Mouse (Mus musculus): ENCODE measurements around the gene Ube2n. TPM values are rescaled to one million over a fixed set of nuclear protein-coding genes. Genes with fewer than 3 reads are reported as not detected.

Gene Ube2n
- polyA plus RNA-seq, 1 experiment = 200 TPM

DNA sequence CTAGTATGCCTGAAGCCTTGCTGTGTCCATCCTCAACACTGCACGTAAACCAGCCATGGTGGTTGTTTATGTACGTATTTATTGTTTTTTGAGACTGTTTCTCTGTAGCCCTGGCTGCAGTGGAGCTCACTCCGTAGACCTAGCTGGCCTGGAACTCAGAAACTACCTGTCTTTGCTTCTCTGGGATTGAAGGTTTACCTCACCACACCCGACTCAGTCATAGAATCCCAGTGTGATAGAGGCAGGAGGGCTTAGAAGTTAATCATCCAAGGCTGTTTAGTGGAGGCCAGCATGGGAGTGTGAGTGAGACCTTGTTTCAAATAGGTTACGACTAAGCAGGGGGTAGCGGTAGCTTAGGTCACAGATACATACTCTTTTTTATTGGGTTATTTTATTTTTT, 2.7 kb downstream of the Ube2n start:
- Histone ChIP-seq H3K27ac (ENCODE audit: insufficient read depth, low read length) (no peak overlapping the region), H3K4me1 (ENCODE audit: control insufficient read depth, insufficient read depth, low read length) (peaks cover 5% of the 10 kb centered on the region), H3K4me3 (ENCODE audit: insufficient read depth, low read length) (no peak overlapping the region)
- no peak for TF ChIP-seq CTCF (IDR thresholded peaks at IDR 0.05; ENCODE audit: borderline replicate concordance, insufficient read depth, low read length)
- no peak for TF ChIP-seq POLR2A (IDR thresholded peaks at IDR 0.05; ENCODE audit: low read depth, low read length)

DNA sequence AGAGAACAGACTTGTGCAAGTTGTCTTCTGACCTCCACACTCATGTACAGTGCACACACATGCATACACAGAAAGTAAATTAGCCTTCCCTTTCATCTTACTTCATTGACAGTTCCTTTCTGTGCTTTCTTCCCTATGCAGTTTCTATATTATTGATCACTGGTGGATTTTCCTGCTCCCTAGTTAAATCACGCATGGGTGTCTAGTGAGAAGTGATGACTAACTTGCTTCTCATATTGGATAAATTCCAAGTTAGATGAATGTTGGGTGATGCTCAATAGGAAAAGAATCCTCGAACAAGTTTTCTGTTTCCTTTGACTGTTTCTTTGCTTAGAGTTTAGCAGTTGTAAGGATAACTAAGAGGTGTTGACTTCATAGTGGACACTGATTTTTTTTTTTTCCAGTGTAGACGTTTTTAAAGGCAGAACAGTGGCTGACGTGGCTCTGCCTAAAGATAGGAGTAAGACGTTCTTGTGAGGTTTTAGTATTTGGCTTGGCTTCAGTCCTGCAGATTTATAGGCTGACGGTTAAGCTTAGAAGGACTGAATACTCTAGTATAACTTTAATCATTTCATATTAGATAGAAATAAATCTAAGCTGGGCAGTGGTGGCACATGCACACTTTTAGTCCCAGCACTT, 10.2 kb downstream of the Ube2n start:
- Histone ChIP-seq H3K27ac (ENCODE audit: insufficient read depth, low read length) (peak overlapping the region; percentile 78), H3K4me1 (ENCODE audit: control insufficient read depth, insufficient read depth, low read length) (peaks cover 19% of the 10 kb centered on the region), H3K4me3 (ENCODE audit: insufficient read depth, low read length) (no peak overlapping the region)
- TF ChIP-seq CTCF (IDR thresholded peaks at IDR 0.05; ENCODE audit: borderline replicate concordance, insufficient read depth, low read length) (no peak), POLR2A (IDR thresholded peaks at IDR 0.05; ENCODE audit: low read depth, low read length) (no peak)

DNA sequence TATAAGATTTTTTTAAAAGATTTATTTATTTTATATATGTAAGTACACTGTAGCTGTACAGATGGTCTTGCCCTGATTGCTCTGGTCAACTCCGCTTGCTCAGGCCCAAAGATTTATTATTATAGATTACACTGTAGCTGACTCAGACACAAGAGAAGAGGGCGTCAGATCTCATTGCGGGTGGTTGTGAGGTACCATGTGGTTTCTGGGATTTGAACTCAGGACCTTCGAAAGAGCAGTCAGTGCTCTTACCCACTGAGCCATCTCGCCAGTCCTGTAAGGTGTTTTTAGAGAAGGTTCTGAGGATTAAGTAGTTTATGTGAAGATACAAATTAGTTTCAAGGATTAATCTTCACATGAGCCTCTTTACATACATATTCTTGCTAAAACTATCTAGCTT, 10.9 kb downstream of the Ube2n start:
- TF ChIP-seq CTCF (IDR thresholded peaks at IDR 0.05; ENCODE audit: borderline replicate concordance, insufficient read depth, low read length) = no peak
- TF ChIP-seq POLR2A (IDR thresholded peaks at IDR 0.05; ENCODE audit: low read depth, low read length) = no peak
- Histone ChIP-seq H3K27ac (ENCODE audit: insufficient read depth, low read length) (no peak overlapping the region), H3K4me3 (ENCODE audit: insufficient read depth, low read length) (no peak overlapping the region), H3K4me1 (ENCODE audit: control insufficient read depth, insufficient read depth, low read length) (peaks cover 22% of the 10 kb centered on the region)

DNA sequence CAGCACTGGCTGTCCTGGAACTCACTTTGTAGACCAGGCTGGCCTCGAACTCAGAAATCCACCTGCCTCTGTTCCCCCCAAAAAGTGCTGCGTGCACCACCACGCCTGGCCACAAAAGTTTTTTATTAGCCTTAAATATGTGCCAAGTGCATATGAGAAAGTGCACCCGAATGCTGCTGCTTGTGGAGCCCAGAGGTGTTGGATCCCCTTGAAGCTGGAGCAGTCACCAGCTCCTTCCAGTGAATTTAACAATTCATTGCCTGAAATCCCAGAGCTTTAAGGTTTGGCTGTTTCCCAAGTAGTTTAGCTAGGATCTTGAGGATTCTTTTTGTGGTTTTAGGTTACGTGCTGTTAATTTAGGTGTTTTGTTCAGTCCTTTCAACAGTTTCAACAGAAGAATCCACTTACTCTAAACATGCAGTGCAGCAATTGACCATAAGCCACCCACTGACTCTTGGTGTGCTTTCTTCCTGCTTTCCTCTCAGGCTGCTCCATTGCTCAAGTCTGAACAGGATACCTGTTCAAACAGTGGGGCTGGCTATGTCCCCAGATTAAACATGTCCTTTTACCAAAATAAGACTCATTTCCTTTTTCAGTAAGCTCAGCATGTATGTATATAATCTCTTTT, 11.7 kb downstream of the Ube2n start:
- no peak overlapping the region for H3K4me3 ChIP-seq (ENCODE audit: insufficient read depth, low read length)
- H3K27ac ChIP-seq (ENCODE audit: insufficient read depth, low read length) = no peak overlapping the region
- peaks cover 22% of the 10 kb centered on the region for H3K4me1 ChIP-seq (ENCODE audit: control insufficient read depth, insufficient read depth, low read length)
- TF ChIP-seq CTCF (IDR thresholded peaks at IDR 0.05; ENCODE audit: borderline replicate concordance, insufficient read depth, low read length) (no peak), POLR2A (IDR thresholded peaks at IDR 0.05; ENCODE audit: low read depth, low read length) (no peak)

DNA sequence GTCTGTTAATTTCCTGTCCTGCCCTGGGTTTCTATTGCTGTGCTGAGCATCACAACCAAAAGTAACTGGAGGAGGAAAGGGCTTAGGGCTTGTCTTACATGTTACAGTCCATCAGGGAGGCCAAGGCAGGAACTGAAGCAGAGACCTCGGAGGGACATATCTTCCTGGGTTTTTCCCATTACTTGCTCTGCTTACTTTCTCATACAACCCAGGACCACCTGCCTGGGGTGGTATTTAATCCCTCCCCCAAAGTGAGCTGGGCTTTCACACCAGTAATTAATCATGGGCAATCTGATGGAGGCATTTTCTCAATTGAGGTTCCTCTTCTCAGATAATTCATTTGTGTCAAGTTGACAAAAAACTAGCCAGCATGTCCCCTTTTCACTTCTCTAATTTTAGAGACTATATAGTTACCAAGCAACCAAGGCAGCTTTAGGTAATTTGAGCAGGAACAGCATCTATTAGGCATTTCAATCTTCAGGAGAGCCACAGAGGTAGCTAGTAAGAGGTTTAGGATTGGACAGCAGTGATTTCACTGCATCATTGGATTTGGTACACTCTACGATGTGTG, 15.7 kb downstream of the Ube2n start:
- TF ChIP-seq POLR2A (IDR thresholded peaks at IDR 0.05; ENCODE audit: low read depth, low read length) (no peak), CTCF (IDR thresholded peaks at IDR 0.05; ENCODE audit: borderline replicate concordance, insufficient read depth, low read length) (no peak)
- no peak overlapping the region for H3K4me3 ChIP-seq (ENCODE audit: insufficient read depth, low read length)
- no peak overlapping the region for H3K27ac ChIP-seq (ENCODE audit: insufficient read depth, low read length)
- H3K4me1 ChIP-seq (ENCODE audit: control insufficient read depth, insufficient read depth, low read length) = peaks cover 13% of the 10 kb centered on the region

DNA sequence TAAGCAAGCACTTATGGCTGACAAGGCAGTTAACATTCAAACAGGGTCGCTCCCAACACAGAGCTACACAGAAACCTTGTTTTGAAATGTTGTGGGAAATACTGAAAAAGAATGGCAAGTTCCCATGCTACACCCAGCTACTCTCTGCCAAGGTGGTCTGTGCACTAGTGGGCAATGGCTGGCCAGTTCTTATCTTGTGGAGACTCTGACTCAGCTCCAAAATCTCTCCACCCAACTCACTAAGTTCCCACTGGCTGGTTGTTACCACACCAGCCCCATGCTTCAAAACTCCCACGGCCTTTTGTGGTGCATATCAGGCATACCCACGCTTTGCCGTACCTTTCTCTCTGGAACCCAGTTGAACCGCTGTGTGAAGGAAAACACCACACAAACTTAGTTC, 18.0 kb downstream of the Ube2n start:
- Histone ChIP-seq H3K4me3 (ENCODE audit: insufficient read depth, low read length) (no peak overlapping the region), H3K27ac (ENCODE audit: insufficient read depth, low read length) (no peak overlapping the region), H3K4me1 (ENCODE audit: control insufficient read depth, insufficient read depth, low read length) (peaks cover 5% of the 10 kb centered on the region)
- TF ChIP-seq POLR2A (IDR thresholded peaks at IDR 0.05; ENCODE audit: low read depth, low read length) = no peak
- TF ChIP-seq CTCF (IDR thresholded peaks at IDR 0.05; ENCODE audit: borderline replicate concordance, insufficient read depth, low read length) = no peak

DNA sequence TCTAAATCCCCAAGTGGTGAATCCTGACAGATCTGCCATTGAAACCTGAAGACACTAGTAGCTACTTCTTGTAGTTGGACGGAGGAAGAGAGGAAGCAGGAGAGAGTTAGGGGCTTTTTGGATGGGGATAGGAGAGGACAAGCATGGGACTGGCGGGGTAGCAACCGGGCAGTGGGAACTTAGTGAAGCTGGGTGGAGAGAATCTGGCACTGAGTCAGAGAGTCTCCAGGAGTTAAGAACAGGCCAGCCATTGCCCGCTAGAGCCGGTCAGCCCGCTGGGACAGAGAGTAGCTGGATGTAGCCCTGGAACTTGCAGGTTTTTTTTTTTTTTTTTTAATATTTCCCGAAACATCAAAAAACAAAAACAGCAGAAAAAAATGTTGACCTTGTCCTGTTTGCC, 18.4 kb downstream of the Ube2n start:
- TF ChIP-seq POLR2A (IDR thresholded peaks at IDR 0.05; ENCODE audit: low read depth, low read length) (no peak), CTCF (IDR thresholded peaks at IDR 0.05; ENCODE audit: borderline replicate concordance, insufficient read depth, low read length) (no peak)
- peaks cover 5% of the 10 kb centered on the region for H3K4me1 ChIP-seq (ENCODE audit: control insufficient read depth, insufficient read depth, low read length)
- no peak overlapping the region for H3K27ac ChIP-seq (ENCODE audit: insufficient read depth, low read length)
- no peak overlapping the region for H3K4me3 ChIP-seq (ENCODE audit: insufficient read depth, low read length)

DNA sequence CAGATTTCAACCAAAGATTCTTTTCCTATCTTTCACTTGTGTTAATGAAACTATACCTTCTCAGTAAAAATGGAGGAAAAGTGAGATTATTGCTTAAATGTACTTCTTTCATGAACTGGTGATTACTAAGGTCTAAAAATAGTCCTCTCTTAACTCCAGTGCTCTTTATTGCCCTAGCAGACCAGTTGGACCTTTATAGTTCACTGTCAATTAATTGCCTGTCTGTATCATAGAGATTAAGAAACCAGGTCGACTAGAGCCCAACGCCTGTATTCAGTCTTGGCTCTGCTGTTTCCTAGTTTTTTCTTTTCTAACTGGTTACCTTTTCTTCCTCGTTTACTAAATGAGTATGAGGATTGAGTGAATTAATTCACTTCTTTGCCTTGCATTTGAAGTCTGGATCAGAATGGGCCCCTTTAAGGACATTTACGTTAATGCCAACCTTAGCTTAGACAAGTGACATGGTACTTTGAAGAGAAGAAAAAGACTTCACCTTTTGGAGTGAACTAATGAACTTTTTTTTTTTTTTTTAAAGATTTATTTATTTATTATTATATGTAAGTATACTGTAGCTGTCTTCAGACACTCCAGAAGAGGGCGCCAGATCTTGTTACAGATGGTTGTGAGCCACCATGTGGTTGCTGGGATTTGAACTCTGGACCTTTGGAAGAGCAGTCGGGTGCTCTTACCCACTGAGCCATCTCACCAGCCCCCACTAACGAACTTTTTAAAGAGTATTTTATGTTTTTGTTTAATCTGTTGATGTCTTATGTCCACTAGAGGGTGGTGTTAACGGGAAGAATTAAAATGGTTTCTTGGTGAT, 20.7 kb downstream of the Ube2n start:
- Histone ChIP-seq H3K4me3 (ENCODE audit: insufficient read depth, low read length) (no peak overlapping the region), H3K4me1 (ENCODE audit: control insufficient read depth, insufficient read depth, low read length) (no peaks in the 10 kb centered on the region), H3K27ac (ENCODE audit: insufficient read depth, low read length) (no peak overlapping the region)
- no peak for TF ChIP-seq CTCF (IDR thresholded peaks at IDR 0.05; ENCODE audit: borderline replicate concordance, insufficient read depth, low read length)
- TF ChIP-seq POLR2A (IDR thresholded peaks at IDR 0.05; ENCODE audit: low read depth, low read length) = no peak

DNA sequence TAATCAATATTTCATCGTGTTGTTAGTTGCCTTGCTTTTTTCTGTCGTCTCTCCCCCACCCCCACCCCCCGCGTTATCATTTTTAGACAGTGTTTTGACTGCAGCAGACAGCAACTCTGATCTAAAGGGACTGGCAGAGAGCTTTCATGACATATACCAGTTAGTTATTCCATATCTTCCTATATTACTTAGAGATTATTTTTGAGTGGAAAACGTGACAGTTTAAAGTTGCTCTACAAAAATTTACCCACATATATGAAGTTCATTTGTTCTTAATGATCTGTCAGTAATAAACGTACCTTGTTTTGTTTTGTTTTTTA, 21.2 kb downstream of the Ube2n start:
- TF ChIP-seq CTCF (IDR thresholded peaks at IDR 0.05; ENCODE audit: borderline replicate concordance, insufficient read depth, low read length) = no peak
- no peak for TF ChIP-seq POLR2A (IDR thresholded peaks at IDR 0.05; ENCODE audit: low read depth, low read length)
- no peak overlapping the region for H3K27ac ChIP-seq (ENCODE audit: insufficient read depth, low read length)
- no peak overlapping the region for H3K4me3 ChIP-seq (ENCODE audit: insufficient read depth, low read length)
- H3K4me1 ChIP-seq (ENCODE audit: control insufficient read depth, insufficient read depth, low read length) = no peaks in the 10 kb centered on the region

DNA sequence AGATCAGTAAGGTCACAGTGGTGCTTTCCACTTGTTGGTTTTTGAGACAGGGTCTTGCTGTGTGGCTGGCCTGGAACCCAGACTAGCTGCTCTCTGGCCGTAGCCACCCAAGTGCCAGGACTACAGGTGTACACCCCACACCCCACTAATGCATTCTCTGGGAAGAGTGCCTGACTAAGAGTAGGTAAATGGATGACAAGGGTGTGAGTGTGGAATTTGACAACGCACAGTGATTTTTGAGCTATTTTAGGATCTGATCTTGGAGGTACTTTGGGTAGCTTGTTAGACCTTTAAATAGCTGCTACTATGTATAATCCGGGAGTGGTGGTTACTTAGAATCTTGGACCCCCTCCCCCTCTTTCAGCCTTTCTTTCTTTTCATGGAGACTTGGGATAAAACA, 24.3 kb downstream of the Ube2n start:
- no peak overlapping the region for H3K27ac ChIP-seq (ENCODE audit: insufficient read depth, low read length)
- TF ChIP-seq CTCF (IDR thresholded peaks at IDR 0.05; ENCODE audit: borderline replicate concordance, insufficient read depth, low read length) = no peak
- no peak for TF ChIP-seq POLR2A (IDR thresholded peaks at IDR 0.05; ENCODE audit: low read depth, low read length)
- H3K4me1 ChIP-seq (ENCODE audit: control insufficient read depth, insufficient read depth, low read length) = peaks cover under 1% of the 10 kb centered on the region; the same call in 1 of the 2 replicates
- H3K4me3 ChIP-seq (ENCODE audit: insufficient read depth, low read length) = no peak overlapping the region

All from embryonic fibroblast, embryonic 13.5 days (primary cell).